ENCODE assay signal across 26 mouse cellular contexts in the genomic region with DNA sequence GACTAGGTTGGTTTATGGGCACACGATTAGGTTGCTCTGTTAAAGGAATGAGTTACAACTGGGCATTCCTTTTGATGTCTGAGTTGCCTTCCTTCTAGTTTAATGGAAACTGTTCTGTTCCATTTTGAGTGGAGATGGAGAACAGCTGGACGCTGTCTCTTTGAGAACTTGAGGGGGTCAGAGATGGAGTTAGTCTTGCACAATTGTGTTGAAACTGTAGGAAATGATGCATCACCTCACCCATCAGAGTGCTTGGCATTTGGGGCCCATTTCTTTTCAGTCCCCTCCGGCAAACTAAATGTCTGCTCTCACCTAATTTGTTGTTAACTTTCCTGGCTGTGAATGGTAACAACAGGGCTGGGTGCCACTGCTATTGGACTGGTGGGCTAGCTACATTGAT.
A peak's percentile ranks its signal among the peaks of the same experiment; 100 is the strongest.
DNase-seq lines count a peak whose midpoint lies in the region; ATAC-seq and TF ChIP-seq lines count a peak whose summit lies in the region.
"Had no signal": no experiment of that assay in that cellular context is flagged by ENCODE, and none has a peak within 500 bp of the region (broad histone marks: within the 10 kb centered on the region; RNA-seq: fewer than 3 reads in every experiment).

No protein-coding gene starts in this region.

- TF ChIP-seq CTCF in kidney, postnatal 0 days (IDR thresholded peaks at IDR 0.05; ENCODE audit: low read depth): no peak
- TF ChIP-seq CTCF in lung, embryonic 14.5 days (IDR thresholded peaks at IDR 0.05; ENCODE audit: low read depth): no peak

- no peak overlapping the region for H3K9ac ChIP-seq in kidney, postnatal 0 days (ENCODE audit: low read depth, low read length)
- no peak overlapping the region for H3K9ac ChIP-seq in kidney, embryonic 15.5 days
- H3K9ac ChIP-seq in lung, embryonic 14.5 days: no peak overlapping the region
- H3K9ac ChIP-seq: embryonic facial prominence, embryonic 12.5 days; forebrain, embryonic 15.5 days; hindbrain, embryonic 15.5 days; liver, embryonic 14.5 days had no signal

- no peaks in the 10 kb centered on the region for H3K9me3 ChIP-seq in kidney, postnatal 0 days (replicated peaks; ENCODE audit: low read length)
- H3K9me3 ChIP-seq in kidney, embryonic 15.5 days (replicated peaks): no peaks in the 10 kb centered on the region
- H3K9me3 ChIP-seq in lung, embryonic 14.5 days (ENCODE audit: low read depth, low read length): no peaks in the 10 kb centered on the region
- H3K9me3 ChIP-seq: embryonic facial prominence, embryonic 12.5 days; forebrain, embryonic 15.5 days; hindbrain, embryonic 15.5 days had no signal

- no peak overlapping the region for H3K4me3 ChIP-seq in kidney, postnatal 0 days (replicated peaks; ENCODE audit: low read depth, low read length)
- no peak overlapping the region for H3K4me3 ChIP-seq in kidney, embryonic 15.5 days (replicated peaks)
- no peak overlapping the region for H3K4me3 ChIP-seq in lung, embryonic 14.5 days (ENCODE audit: low read depth, low read length)
- H3K4me3 ChIP-seq: embryonic facial prominence, embryonic 12.5 days; forebrain, embryonic 15.5 days; hindbrain, embryonic 15.5 days had no signal

- H3K4me2 ChIP-seq in kidney, postnatal 0 days (ENCODE audit: low read length): no peak overlapping the region
- no peak overlapping the region for H3K4me2 ChIP-seq in kidney, embryonic 15.5 days
- H3K4me2 ChIP-seq in lung, embryonic 14.5 days: no peak overlapping the region
- H3K4me2 ChIP-seq: embryonic facial prominence, embryonic 12.5 days; forebrain, embryonic 15.5 days; heart, embryonic 11.5 days; hindbrain, embryonic 15.5 days had no signal

- no peaks in the 10 kb centered on the region for H3K27me3 ChIP-seq in kidney, postnatal 0 days (ENCODE audit: insufficient read depth, low read length)
- H3K27me3 ChIP-seq in kidney, embryonic 15.5 days: no peaks in the 10 kb centered on the region
- H3K27me3 ChIP-seq in lung, embryonic 14.5 days (ENCODE audit: insufficient read depth, low read length): no peaks in the 10 kb centered on the region
- H3K27me3 ChIP-seq: embryonic facial prominence, embryonic 12.5 days; forebrain, embryonic 15.5 days; hindbrain, embryonic 15.5 days had no signal

- WGBS in kidney, postnatal 0 days: 40% methylated on average over 3 of the region's 3 CpGs
- 42% methylated on average over 3 of the region's 3 CpGs for WGBS in kidney, embryonic 15.5 days
- 39% methylated on average over 3 of the region's 3 CpGs for WGBS in lung, embryonic 14.5 days

- no peaks in the 10 kb centered on the region for H3K36me3 ChIP-seq in kidney, postnatal 0 days (ENCODE audit: insufficient read depth, low read length)
- no peaks in the 10 kb centered on the region for H3K36me3 ChIP-seq in kidney, embryonic 15.5 days
- no peaks in the 10 kb centered on the region for H3K36me3 ChIP-seq in lung, embryonic 14.5 days (ENCODE audit: insufficient read depth)
- H3K36me3 ChIP-seq: embryonic facial prominence, embryonic 12.5 days; forebrain, embryonic 15.5 days; hindbrain, embryonic 15.5 days had no signal

- no peaks in the 10 kb centered on the region for H3K4me1 ChIP-seq in kidney, postnatal 0 days (replicated peaks; ENCODE audit: insufficient read depth, low read length)
- H3K4me1 ChIP-seq in kidney, embryonic 15.5 days: peaks cover 7% of the 10 kb centered on the region; the same call in 1 of the 2 replicates
- H3K4me1 ChIP-seq in lung, embryonic 14.5 days (ENCODE audit: insufficient read depth): no peaks in the 10 kb centered on the region
- H3K4me1 ChIP-seq: embryonic facial prominence, embryonic 12.5 days; forebrain, embryonic 15.5 days; hindbrain, embryonic 15.5 days had no signal

- no peak for ATAC-seq in kidney, postnatal 0 days (replicated peaks; ENCODE audit: low FRiP score, low read depth)
- no peak for ATAC-seq in kidney, embryonic 15.5 days (replicated peaks; ENCODE audit: low FRiP score)
- ATAC-seq in lung, embryonic 14.5 days (ENCODE audit: insufficient read depth): peak; percentile 93
- ATAC-seq: CD4-positive, CD25-positive, alpha-beta regulatory T cell, adult 4 months; forebrain, embryonic 15.5 days; inflammation-experienced regulatory T-cells, adult 6 months had no signal

- no peak overlapping the region for H3K27ac ChIP-seq in kidney, postnatal 0 days
- H3K27ac ChIP-seq in kidney, embryonic 15.5 days: no peak overlapping the region
- H3K27ac ChIP-seq in lung, embryonic 14.5 days (ENCODE audit: low read depth): no peak overlapping the region
- H3K27ac ChIP-seq: embryonic facial prominence, embryonic 12.5 days; forebrain, embryonic 15.5 days; hindbrain, embryonic 15.5 days; liver, embryonic 14.5 days had no signal

- DNase-seq in kidney, postnatal 0 days (ENCODE audit: low spot score): peak; percentile 41
- DNase-seq in lung, embryonic 14.5 days: peak; percentile 86
- DNase-seq in lung, postnatal 10 days: peak; percentile 33
- DNase-seq in cerebellum, postnatal 4 days (ENCODE audit: low spot score in 2 of 2): no peak
- DNase-seq in thymus, postnatal 36 days: no peak
- no peak for DNase-seq in right cerebral cortex, postnatal 25 days
- DNase-seq: adrenal gland, postnatal 14 days; cerebellum, adult 11 months; cerebellum, adult 9-10 months; cerebellum, postnatal 36 days; embryo, embryonic 11 days; gastrocnemius, postnatal 25 days; heart, adult 18-20 months; liver; midbrain, embryonic 14.5 days; retina, postnatal 1 day; spleen, adult 18-20 months; thymus, postnatal 25 days had no signal

Comparison
In these comparisons a context has a peak if more than half of its experiments do, and no peak if none do; other contexts are left out.
1. DNase-seq: peak in kidney, postnatal 0 days (single experiment), lung, embryonic 14.5 days (single experiment) and lung, postnatal 10 days (single experiment); none in cerebellum, postnatal 4 days (0 of 2), thymus, postnatal 36 days (0 of 2) and right cerebral cortex, postnatal 25 days (single experiment).